Comparison of ENCODE assay signal across 8 mouse cellular contexts in genomic region chr16:13117299-13117966, GRCm38 (mm10). TPM values are rescaled to one million over a fixed set of nuclear protein-coding genes. Genes with fewer than 3 reads are reported as not detected.
DNase-seq lines count a peak whose midpoint lies in the region; ATAC-seq and TF ChIP-seq lines count a peak whose summit lies in the region.

No protein-coding gene starts in this region.

- TF ChIP-seq CTCF in small intestine, adult 2 months (IDR thresholded peaks at IDR 0.05; ENCODE audit: extremely low read depth, insufficient read length, insufficient replicate concordance, low read depth, low read length) = peak; percentile 64; the same call in 1 of the 2 replicates

- 71% methylated on average over 9 of the region's 9 CpGs for WGBS in heart, embryonic 15.5 days
- 54% methylated on average over 9 of the region's 9 CpGs for WGBS in small intestine, adult 2 months

- no peaks in the 10 kb centered on the region for H3K4me1 ChIP-seq in heart, embryonic 15.5 days (replicated peaks)
- no peaks in the 10 kb centered on the region for H3K4me1 ChIP-seq in small intestine, adult 2 months (ENCODE audit: control insufficient read depth, insufficient read depth, insufficient read length, low read length)

- H3K36me3 ChIP-seq in heart, embryonic 15.5 days = peaks cover 32% of the 10 kb centered on the region
- peaks cover 29% of the 10 kb centered on the region for H3K36me3 ChIP-seq in small intestine, adult 2 months (ENCODE audit: control insufficient read depth, insufficient read depth, low read length)

- TF ChIP-seq POLR2A in small intestine, adult 2 months (IDR thresholded peaks at IDR 0.05; ENCODE audit: low read depth, low read length) = no peak

- H3K27me3 ChIP-seq in heart, embryonic 15.5 days = no peaks in the 10 kb centered on the region
- no peaks in the 10 kb centered on the region for H3K27me3 ChIP-seq in small intestine, adult 2 months (ENCODE audit: control insufficient read depth, insufficient read depth, low read length)

- no peaks in the 10 kb centered on the region for H3K9me3 ChIP-seq in heart, embryonic 15.5 days (replicated peaks)

- no peak overlapping the region for H3K27ac ChIP-seq in heart, embryonic 15.5 days
- no peak overlapping the region for H3K27ac ChIP-seq in small intestine, adult 2 months (ENCODE audit: insufficient read depth, low read depth, low read length)

- no peak overlapping the region for H3K9ac ChIP-seq in heart, embryonic 15.5 days

- no peak overlapping the region for H3K4me2 ChIP-seq in heart, embryonic 15.5 days

- peak; percentile 69 for DNase-seq in gastrocnemius, adult 18-20 months (ENCODE audit: low spot score)
- DNase-seq in gastrocnemius, adult 8-10 months (ENCODE audit: low spot score in 2 of 2) = no peak
- peak; percentile 81 for DNase-seq in adipocyte (ENCODE audit: low spot score)
- peak; percentile 62 for DNase-seq in embryo, embryonic 9.5 days (ENCODE audit: extremely low spot score)
- DNase-seq in kidney, postnatal 25 days = peak; percentile 25 to 43
- DNase-seq in lung, postnatal 36 days = peak; percentile 68

- ATAC-seq in heart, embryonic 15.5 days (replicated peaks; ENCODE audit: insufficient number of reproducible peaks, insufficient read depth, low FRiP score, low read depth) = peak; percentile 55; the same call in 1 of the 2 replicates

- H3K4me3 ChIP-seq in heart, embryonic 15.5 days = no peak overlapping the region
- H3K4me3 ChIP-seq in small intestine, adult 2 months (ENCODE audit: low read depth, low read length) = no peak overlapping the region

RNA-seq across cellular contexts. Expression of gene Ercc4, which starts 7.9 kb away (rescaled TPM):
- total RNA-seq in gastrocnemius, adult 18-20 months (2021) = 1 to 10 TPM; 5.0 to 5.1 TPM
- total RNA-seq in gastrocnemius, adult 8-10 months (2022) = 1 to 10 TPM; 4.2 to 5.5 (median 5.0) TPM
- polyA plus RNA-seq in heart, embryonic 15.5 days (2015; fragmentation: Nextera tagmentation; extraction: Ambion mirVana) = 7.0 and 9.2 TPM in 2 replicates
- 4.1 and 10.9 TPM in 2 replicates for polyA plus RNA-seq in small intestine, adult 2 months (2012; rRNA removed)

Comparison
In these comparisons a context has a peak if more than half of its experiments do, and no peak if none do; other contexts are left out.
1. DNase-seq: peak in gastrocnemius, adult 18-20 months (single experiment), adipocyte (single experiment), embryo, embryonic 9.5 days (single experiment), kidney, postnatal 25 days (2 of 2) and lung, postnatal 36 days (single experiment); none in gastrocnemius, adult 8-10 months (0 of 2).